Mouse (Mus musculus): Measurements from ENCODE around the gene Galnt9.

DNA sequence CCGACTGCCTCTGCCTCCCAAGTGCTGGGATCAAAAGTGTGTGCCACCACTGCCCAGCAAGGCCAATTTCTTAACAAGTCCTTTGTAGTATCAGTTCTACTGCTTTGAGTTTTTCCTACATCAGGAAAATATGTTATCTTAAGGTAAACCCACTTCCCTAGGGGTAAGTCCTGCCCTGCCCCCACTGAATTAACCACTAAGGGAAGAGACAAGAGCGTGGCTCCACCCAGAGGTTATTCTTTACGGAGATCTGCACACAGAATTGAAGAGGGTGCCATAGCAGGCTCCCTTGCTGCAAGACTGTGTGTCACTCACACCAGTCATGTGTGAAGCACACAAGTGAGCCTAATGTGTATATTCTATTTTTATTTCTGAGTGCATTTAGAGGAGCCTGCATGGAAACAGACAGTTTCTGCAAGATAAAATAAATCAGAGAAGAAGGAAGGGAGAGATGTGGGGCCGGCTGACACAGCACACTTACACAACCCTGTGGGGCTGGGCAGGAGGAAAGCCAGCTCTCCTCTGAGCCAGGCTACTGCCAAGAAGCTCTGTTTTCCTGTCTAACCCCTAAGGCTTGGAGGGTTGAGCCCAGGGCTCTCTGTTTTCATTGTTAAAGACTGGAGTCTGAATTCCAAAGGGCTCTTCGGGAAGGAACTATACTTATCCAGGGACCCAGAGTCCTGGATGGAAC is 61.5 kb downstream of the Galnt9 start:
- no peak for TF ChIP-seq CTCF (IDR thresholded peaks at IDR 0.05; ENCODE audit: control insufficient read depth, insufficient read depth, insufficient read length)
- TF ChIP-seq MYOD1 (IDR thresholded peaks at IDR 0.05; ENCODE audit: control insufficient read depth, insufficient read length, low read depth) = no peak
- TF ChIP-seq MYOG (IDR thresholded peaks at IDR 0.05; ENCODE audit: control insufficient read depth, extremely low read depth, insufficient read length) = no peak
- no peak for TF ChIP-seq USF1 (IDR thresholded peaks at IDR 0.05; ENCODE audit: low read depth)
- no peak for TF ChIP-seq MAX (IDR thresholded peaks at IDR 0.05)
